Mouse (Mus musculus) ES-E14 (cell line): ENCODE data around the gene Gstt3. TPM values are rescaled to one million over a fixed set of nuclear protein-coding genes. Genes with fewer than 3 reads are reported as not detected.
A peak's percentile ranks its signal among the peaks of the same experiment; 100 is the strongest.

Experiments used
- DNase-seq: peaks from one replicate; pipeline ENCODE4 v3.0.0-alpha.2; 2013; ENCODE audit warnings: low read depth, low spot score
- H3K27ac ChIP-seq: 2 replicates; pipeline ENCODE4 v1.5.1; 2012; ENCODE audit warnings: low read depth, mild to moderate bottlenecking, low read length, moderate library complexity, mixed read lengths; ENCODE audit not compliant: poor library complexity, insufficient read depth, severe bottlenecking
- H3K36me3 ChIP-seq: 2 replicates; pipeline ENCODE4 v1.6.1; 2012; ENCODE audit warnings: mild to moderate bottlenecking, low read length, moderate library complexity, mixed read lengths; ENCODE audit not compliant: control insufficient read depth, poor library complexity, insufficient read depth, severe bottlenecking
- H3K4me1 ChIP-seq, 2 experiments: fragments of 150-350 bp in 1 of 2; sonication (generic) in 1 of 2; 2 replicates each; pipeline ENCODE4 v1.6.1; 2012; ENCODE audit warnings: low read length in 2 of 2, mild to moderate bottlenecking in 1 of 2, mixed read lengths in 1 of 2; ENCODE audit not compliant: control insufficient read depth in 2 of 2, insufficient read depth in 2 of 2, poor library complexity in 1 of 2
- H3K4me3 ChIP-seq, 2 experiments: fragments of 150-350 bp in 1 of 2; sonication (generic) in 1 of 2; 2 replicates each; pipeline ENCODE4 v1.5.1; 2012; ENCODE audit warnings: low read length in 2 of 2, low read depth in 1 of 2, mild to moderate bottlenecking in 1 of 2, mixed read lengths in 1 of 2; ENCODE audit not compliant: insufficient read depth in 1 of 2, poor library complexity in 1 of 2, severe bottlenecking in 1 of 2
- H3K9ac ChIP-seq: 2 replicates; pipeline ENCODE4 v1.6.1; 2012; ENCODE audit warnings: low read depth, mild to moderate bottlenecking, low read length, mixed read lengths; ENCODE audit not compliant: poor library complexity, insufficient read depth, severe bottlenecking
- H3K9me3 ChIP-seq: fragments of 150-350 bp; sonication (generic); 2 replicates; pipeline ENCODE4 v1.6.1; 2012; ENCODE audit warnings: low read depth, mild to moderate bottlenecking, low read length; ENCODE audit not compliant: control insufficient read depth, insufficient read depth
- CHD2 ChIP-seq: IDR thresholded peaks from 2 replicates; pipeline ENCODE4 v1.6.1; 2014; ENCODE audit warnings: mild to moderate bottlenecking, low read depth, low read length, inconsistent platforms
- HCFC1 ChIP-seq: IDR thresholded peaks from 2 replicates; pipeline ENCODE4 v1.6.1; 2012; ENCODE audit warnings: low read length, inconsistent platforms, borderline replicate concordance; ENCODE audit not compliant: insufficient read depth
- MAFK ChIP-seq: IDR thresholded peaks from 2 replicates; pipeline ENCODE4 v1.6.1; 2014; ENCODE audit warnings: mild to moderate bottlenecking, low read depth, low read length, inconsistent platforms; ENCODE audit not compliant: insufficient read depth
- ZC3H11A ChIP-seq: IDR thresholded peaks from 2 replicates; pipeline ENCODE4 v1.6.1; 2012; ENCODE audit warnings: low read depth, mild to moderate bottlenecking, inconsistent platforms, low read length, borderline replicate concordance
- ZNF384 ChIP-seq: IDR thresholded peaks from 2 replicates; pipeline ENCODE4 v1.6.1; 2012; ENCODE audit warnings: low read depth, low read length, inconsistent platforms
- in situ Hi-C, 2 experiments: fragments of 600-800 bp; cut with MboI; formaldehyde crosslinking; loops; one replicate each; pipeline ENCODE4 v1.15.1; 2025; ENCODE audit warnings: low sequenced_read_pairs in 2 of 2, inconsistent platforms in 1 of 2; ENCODE audit not compliant: unreplicated experiment in 2 of 2
- total RNA-seq: library from RNA; depleted of rRNA; stranded (reverse); fragments of 300-350 nt; gene quantifications from 2 replicates; pipeline ENCODE4 v1.2.3, GENCODE M21; 2012

Gstt3 gene
- total RNA-seq, 1 experiment, result 3.4 TPM

GRCm38 (mm10) chr10:75763682-75764518 is 17.3 kb downstream of the Gstt3 start, which contains the start of gene Cabin1:
Gene Cabin1 (minus strand): TSS chr10:75764341.
- H3K36me3 ChIP-seq, result peaks cover 6% of the 10 kb centered on the region
- in situ Hi-C loops, result no loop called here
- H3K9me3 ChIP-seq, result no peaks in the 10 kb centered on the region
- peak within 1 kb of the TSS; percentile 75 for H3K27ac ChIP-seq
- H3K4me3 ChIP-seq, result peak within 1 kb of the TSS; percentile 83 to 99
- TF ChIP-seq CHD2, result peak; percentile 88
- TF ChIP-seq HCFC1, result peak; percentile 63
- TF ChIP-seq ZNF384, result no peak
- H3K4me1 ChIP-seq, result peaks cover 0 to 3% of the 10 kb centered on the region in 2 experiments; a peak in 1 of 4 replicates
- DNase-seq, result peak; percentile 96
- H3K9ac ChIP-seq, result peak within 1 kb of the TSS; percentile 98

DNA sequence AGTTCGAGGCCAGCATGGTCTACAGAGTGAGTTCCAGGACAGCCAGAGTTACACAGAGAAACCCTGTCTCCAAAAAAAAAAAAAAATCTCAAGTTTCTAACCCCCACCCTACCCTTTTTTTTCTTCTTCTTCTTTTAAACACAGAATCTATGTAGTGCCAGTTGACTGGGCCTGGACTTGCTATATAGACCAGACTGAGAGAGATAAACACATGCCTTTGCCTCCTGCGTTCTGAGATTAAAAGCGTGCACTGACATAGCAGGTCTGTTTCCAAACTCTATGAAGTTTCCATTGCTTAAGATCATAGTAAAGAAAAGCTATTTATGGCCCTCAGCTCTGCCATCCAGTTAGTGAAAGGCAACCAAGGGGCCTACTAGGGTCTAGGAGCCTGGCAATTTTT is 18.8 kb downstream of the Gstt3 start:
- Histone ChIP-seq H3K4me3 (no peak overlapping the region), H3K4me1 (0 out of 4 replicates have a peak, but pooled peaks cover 0 to 1% of the 10 kb centered on the region in 2 experiments), H3K9ac (no peak overlapping the region), H3K9me3 (no peaks in the 10 kb centered on the region), H3K27ac (no peak overlapping the region), H3K36me3 (peaks cover 9% of the 10 kb centered on the region)
- TF ChIP-seq CHD2 (no peak), MAFK (no peak), HCFC1 (no peak), ZNF384 (no peak), ZC3H11A (no peak)
- no peak for DNase-seq
- in situ Hi-C loops, result no loop called here

DNA sequence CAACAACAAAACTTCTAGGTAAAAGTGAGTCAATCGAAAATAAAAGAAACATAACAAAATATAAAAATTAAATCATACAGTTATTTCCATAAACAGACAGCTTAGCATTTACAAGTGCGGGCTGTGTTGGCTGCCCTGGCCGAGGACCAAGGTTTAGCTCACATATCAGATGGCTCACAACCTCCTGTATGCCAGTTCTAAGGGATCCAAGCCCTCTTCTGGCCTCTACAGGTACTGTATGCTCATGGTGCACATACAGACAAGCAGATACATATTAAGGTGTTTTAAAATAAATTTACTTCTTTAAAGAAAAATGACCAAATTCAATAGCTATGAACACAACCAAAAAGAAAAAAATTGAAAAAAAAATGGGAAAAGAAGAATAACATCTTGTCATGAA is 20.9 kb downstream of the Gstt3 start:
- Histone ChIP-seq H3K4me3 (no peak overlapping the region), H3K9ac (no peak overlapping the region), H3K9me3 (no peaks in the 10 kb centered on the region), H3K4me1 (0 out of 4 replicates have a peak, but pooled peaks cover 0 to 1% of the 10 kb centered on the region in 2 experiments), H3K27ac (no peak overlapping the region), H3K36me3 (peaks cover 13% of the 10 kb centered on the region)
- no peak for DNase-seq
- in situ Hi-C loops, result no loop called here
- TF ChIP-seq HCFC1 (no peak), ZC3H11A (no peak), MAFK (no peak)

DNA sequence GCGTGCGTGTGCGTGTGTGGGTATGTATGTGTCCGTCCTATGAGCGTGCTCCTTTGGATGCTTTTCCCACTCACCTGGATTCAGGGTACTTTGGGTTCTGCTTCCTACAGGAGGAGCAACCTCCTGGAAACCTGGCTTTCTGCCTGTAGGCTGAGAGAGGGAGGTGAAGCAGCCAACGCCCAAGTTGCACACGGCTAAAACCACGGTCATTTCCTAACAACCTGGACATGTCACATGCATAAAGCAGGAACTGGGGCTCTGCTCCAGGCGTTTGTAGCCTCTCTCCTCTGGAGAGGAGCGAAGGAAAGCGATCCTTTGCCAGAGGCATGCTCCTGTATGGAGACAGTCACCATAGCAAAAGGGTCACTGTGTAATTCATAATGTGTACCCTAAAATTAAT is 24.5 kb downstream of the Gstt3 start:
- in situ Hi-C loops, result loop anchor here in 1 of 2 experiments (5.0 kb wide), 1 partner anchor 101 kb away; no protein-coding TSS in a partner anchor
- Histone ChIP-seq H3K4me1 (no peaks in the 10 kb centered on the region), H3K9me3 (no peaks in the 10 kb centered on the region), H3K36me3 (peaks cover 32% of the 10 kb centered on the region), H3K9ac (no peak overlapping the region), H3K4me3 (no peak overlapping the region), H3K27ac (no peak overlapping the region)
- DNase-seq, result no peak
- no peak for TF ChIP-seq HCFC1
- TF ChIP-seq ZC3H11A, result no peak
- no peak for TF ChIP-seq MAFK
- no peak for TF ChIP-seq ZNF384
- TF ChIP-seq CHD2, result no peak

GRCm38 (mm10) chr10:75744017-75744416 is 37.2 kb downstream of the Gstt3 start:
- peaks cover 54% of the 10 kb centered on the region for H3K36me3 ChIP-seq
- no peaks in the 10 kb centered on the region for H3K4me1 ChIP-seq
- peak; percentile 64 for DNase-seq
- in situ Hi-C loops, result no loop called here
- H3K27ac ChIP-seq, result no peak overlapping the region
- H3K4me3 ChIP-seq, result no peak overlapping the region
- TF ChIP-seq ZC3H11A (peak; percentile 76; the same call in 1 of the 2 replicates), CHD2 (no peak), HCFC1 (no peak), ZNF384 (peak; percentile 59; the same call in 1 of the 2 replicates), MAFK (no peak)
- H3K9me3 ChIP-seq, result no peaks in the 10 kb centered on the region
- no peak overlapping the region for H3K9ac ChIP-seq
